Comparison of ENCODE assay signal across 14 mouse cellular contexts in genomic region chrX:71468639-71469295, GRCm38 (mm10). TPM values are rescaled to one million over a fixed set of nuclear protein-coding genes. Genes with fewer than 3 reads are reported as not detected.
A peak's percentile ranks its signal among the peaks of the same experiment; 100 is the strongest.
DNase-seq lines count a peak whose midpoint lies in the region; ATAC-seq and TF ChIP-seq lines count a peak whose summit lies in the region.
"Had no signal": no experiment of that assay in that cellular context is flagged by ENCODE, and none has a peak within 500 bp of the region (broad histone marks: within the 10 kb centered on the region; RNA-seq: fewer than 3 reads in every experiment).

No protein-coding gene starts in this region.

- ATAC-seq in G1E (ENCODE audit: extremely low read depth, insufficient number of reproducible peaks, low FRiP score, poor library complexity, severe bottlenecking): peak; percentile 78
- peak; percentile 85 to 93 for ATAC-seq in hematopoietic stem cell, adult 5-6 weeks (replicated peaks in 1 of 2; ENCODE audit: insufficient read depth in 1 of 2, low FRiP score in 2 of 2, low TSS enrichment in 1 of 2, low read depth in 1 of 2, poor library complexity in 2 of 2, severe bottlenecking in 2 of 2)
- peak; percentile 81 for ATAC-seq in megakaryocyte progenitor cell, adult 5-6 weeks (replicated peaks; ENCODE audit: poor library complexity)
- ATAC-seq: intestine, embryonic 15.5 days had no signal

- no peaks in the 10 kb centered on the region for H3K9me3 ChIP-seq in G1E (replicated peaks)
- H3K9me3 ChIP-seq: embryonic facial prominence, embryonic 10.5 days; forebrain, embryonic 10.5 days; intestine, embryonic 15.5 days; midbrain, embryonic 12.5 days had no signal

- no peaks in the 10 kb centered on the region for H3K27me3 ChIP-seq in G1E (ENCODE audit: insufficient read depth, low read length)
- H3K27me3 ChIP-seq: intestine, embryonic 15.5 days; midbrain, embryonic 12.5 days had no signal

- H3K4me3 ChIP-seq in G1E (ENCODE audit: low read depth, low read length): no peak overlapping the region; the same call in 1 of the 2 replicates
- H3K4me3 ChIP-seq: embryonic facial prominence, embryonic 10.5 days; forebrain, embryonic 10.5 days; intestine, embryonic 15.5 days; midbrain, embryonic 12.5 days had no signal

- DNase-seq in G1E (ENCODE audit: low spot score): no peak
- peak; percentile 24 for DNase-seq in thymus, postnatal 4 days
- no peak for DNase-seq in embryo, embryonic 10 days (ENCODE audit: low spot score)
- DNase-seq in kidney, postnatal 4 days: no peak
- no peak for DNase-seq in frontal cortex, postnatal 25 days (ENCODE audit: low spot score in 2 of 2)
- DNase-seq: cerebellum, adult 9-10 months; lung, embryonic 14.5 days; spleen, adult 18-20 months had no signal

- H3K36me3 ChIP-seq in G1E (replicated peaks): peaks cover 8% of the 10 kb centered on the region
- H3K36me3 ChIP-seq: embryonic facial prominence, embryonic 10.5 days; forebrain, embryonic 10.5 days; intestine, embryonic 15.5 days; midbrain, embryonic 12.5 days had no signal

- TF ChIP-seq CTCF in G1E (IDR thresholded peaks at IDR 0.05; ENCODE audit: low read depth, low read length): no peak

- peaks cover 22% of the 10 kb centered on the region for H3K4me1 ChIP-seq in G1E (ENCODE audit: insufficient read depth, low read depth, low read length)
- H3K4me1 ChIP-seq: embryonic facial prominence, embryonic 10.5 days; forebrain, embryonic 10.5 days; intestine, embryonic 15.5 days; midbrain, embryonic 12.5 days had no signal

RNA-seq across cellular contexts. Expression of gene Cd99l2, which starts 23.9 kb away (rescaled TPM):
- total RNA-seq in G1E (2014; fragmentation: Nextera tagmentation) (12.7 and 16.1 TPM in 2 replicates), G1E (2017) (21.4 and 22.2 TPM in 2 replicates)
- 2.1 and 3.7 TPM in 2 replicates for polyA plus RNA-seq in G1E (2012)
- total RNA-seq in hematopoietic stem cell, adult 5-6 weeks (2017): 14.0 and 14.3 TPM in 2 replicates
- total RNA-seq in megakaryocyte progenitor cell, adult 5-6 weeks (2015): 3.9 and 5.6 TPM in 2 replicates
- total RNA-seq in megakaryocyte progenitor cell, adult 5-6 weeks (2017): 4.1 and 9.5 TPM in 2 replicates
